Mouse (Mus musculus) lung, postnatal 14 days (tissue): ENCODE measurements at regions not wholly inside any gene's neighbourhood (a gene's known extent, or its start where the extent isn't known, plus 50 kb on each side); places are given as distances from the start of the nearest gene placed in this dataset.

Experiments
- DNase-seq: peaks from one replicate; pipeline ENCODE4 v3.0.0; 2021

GRCm38 (mm10) chr3:52754401-52754800 lies 262.6 kb downstream of the Cog6 start:
- DNase-seq = no peak

GRCm38 (mm10) chr3:52746917-52747316 lies 270.1 kb downstream of the Cog6 start:
- no peak for DNase-seq

GRCm38 (mm10) chr3:52744334-52744733 lies 272.7 kb downstream of the Cog6 start:
- DNase-seq = peak; percentile 60

GRCm38 (mm10) chr3:52740466-52741026 lies 276.5 kb downstream of the Cog6 start:
- no peak for DNase-seq

- no peak for DNase-seq
Observed at GRCm38 (mm10) chr3:52739526-52739925, 277.5 kb downstream of the Cog6 start.

DNA sequence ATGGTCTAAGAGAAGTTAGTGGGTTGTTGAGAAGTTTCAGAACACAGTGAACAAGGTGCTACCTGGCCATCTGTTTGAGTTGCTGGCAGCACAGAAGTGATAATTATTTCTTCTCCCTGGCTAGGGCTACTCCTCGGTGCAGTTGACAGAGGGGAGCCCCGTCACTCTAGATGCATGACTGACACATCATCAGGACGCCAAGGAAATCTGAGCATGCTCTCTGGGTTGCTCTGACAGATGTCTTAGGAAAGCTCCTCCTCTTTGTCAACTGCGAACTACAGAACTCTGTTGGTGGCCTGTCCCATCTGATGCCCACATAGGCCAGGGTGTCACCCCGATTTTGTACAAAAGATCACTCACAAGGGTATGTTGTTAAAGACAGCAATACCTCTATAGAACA lies 278.7 kb downstream of the Cog6 start:
- DNase-seq = no peak

DNA sequence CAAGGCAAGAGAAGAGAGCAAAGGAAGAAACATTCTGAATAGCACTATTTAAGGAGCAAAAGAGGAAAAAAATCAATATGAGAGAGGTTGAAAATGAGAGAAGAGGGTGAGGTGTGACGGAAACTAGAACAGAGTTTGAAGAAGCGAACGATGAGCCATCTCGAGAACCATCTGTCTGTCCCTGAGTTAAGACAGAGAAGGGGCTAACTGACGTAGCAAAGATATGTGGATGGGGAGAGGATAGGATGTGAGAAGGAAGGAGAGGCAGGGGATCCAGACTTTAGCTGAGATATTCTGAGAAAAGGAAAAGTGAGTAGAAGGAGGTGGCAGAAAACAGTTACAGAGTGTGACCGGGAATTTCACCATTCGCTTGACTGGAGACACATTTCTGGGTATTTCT lies 281.1 kb downstream of the Cog6 start:
- no peak for DNase-seq

- no peak for DNase-seq
Observed at GRCm38 (mm10) chr3:52731941-52732340, 285.1 kb downstream of the Cog6 start.

DNA sequence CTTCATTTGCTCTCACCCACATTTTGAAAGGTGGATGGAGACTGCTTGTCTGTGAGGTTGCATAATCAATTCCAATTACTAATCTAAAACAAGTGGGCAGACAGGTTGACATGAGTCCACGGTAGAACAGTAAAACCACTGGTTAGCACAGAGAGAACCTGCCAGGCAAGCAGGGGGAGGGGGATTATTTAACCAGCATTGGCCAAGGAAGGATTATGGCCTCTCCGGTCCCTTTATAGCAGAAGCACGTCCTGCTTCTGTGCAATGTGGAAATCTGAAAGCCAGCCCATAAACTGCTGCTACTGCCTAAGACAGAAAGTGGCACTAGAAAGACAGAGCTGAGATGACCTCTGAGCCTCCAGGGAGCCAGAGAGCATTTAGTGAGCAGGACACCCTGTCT lies 285.5 kb downstream of the Cog6 start:
- no peak for DNase-seq

DNA sequence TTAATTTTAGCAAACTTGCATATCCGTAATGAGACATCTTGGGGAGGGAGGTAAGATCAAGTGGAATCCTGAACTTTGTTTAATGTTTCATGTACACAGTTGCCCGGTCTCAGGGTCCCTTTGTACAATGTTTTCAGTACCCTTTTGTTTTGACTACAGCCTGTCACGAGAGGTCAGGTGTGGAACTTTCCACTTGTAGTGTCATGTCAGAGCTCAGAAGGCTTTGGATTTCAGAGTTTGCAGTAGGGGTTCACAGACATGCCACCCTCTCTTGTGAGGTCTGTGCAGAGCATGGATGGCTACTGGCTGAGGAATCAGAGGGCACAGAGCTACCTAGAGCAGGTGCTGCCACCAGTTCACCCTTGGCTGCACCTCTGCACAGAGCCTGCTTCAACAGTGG lies 287.3 kb downstream of the Cog6 start:
- DNase-seq = no peak

DNA sequence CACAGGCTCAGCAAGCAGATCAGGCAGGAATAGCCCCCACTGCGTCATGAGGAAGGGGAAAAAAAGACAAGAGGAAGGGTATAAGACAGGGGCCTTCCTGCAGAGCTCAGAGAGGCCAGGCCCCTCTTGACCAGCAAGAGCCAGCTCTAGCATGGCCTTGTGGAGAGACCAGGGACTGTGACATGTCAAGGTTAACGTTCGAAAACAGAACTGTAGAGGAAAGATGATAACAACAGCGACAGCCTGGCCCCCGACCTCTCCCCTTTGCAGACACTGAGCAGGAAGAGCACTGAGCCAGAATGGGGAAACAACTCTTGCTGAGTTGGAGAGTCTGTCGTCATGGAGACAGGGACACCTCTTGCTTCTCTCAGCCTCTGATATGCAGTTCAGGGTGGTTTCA lies 288.2 kb downstream of the Cog6 start:
- DNase-seq = no peak

DNA sequence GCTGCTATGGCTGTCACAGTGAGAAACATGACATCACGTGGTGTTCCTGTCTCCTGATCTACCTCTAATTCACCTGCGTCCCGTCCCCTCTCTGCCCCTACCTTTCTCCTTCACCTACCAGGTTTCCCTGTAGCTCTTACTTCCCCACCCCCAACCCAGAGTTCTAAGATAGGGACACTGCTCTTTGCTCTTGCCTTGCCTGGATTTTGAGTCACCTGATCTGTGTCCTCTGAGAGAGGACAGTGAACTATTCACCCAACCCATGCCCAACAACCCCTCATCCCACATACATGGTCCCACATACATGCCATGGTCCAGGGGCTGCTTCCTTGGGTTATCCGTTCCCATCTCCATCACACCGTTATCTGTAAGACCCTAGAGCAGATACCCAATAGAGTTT lies 288.6 kb downstream of the Cog6 start:
- DNase-seq = no peak

- DNase-seq = no peak
Observed at GRCm38 (mm10) chr3:52724354-52724753, 292.7 kb downstream of the Cog6 start.

- DNase-seq = no peak
Observed at GRCm38 (mm10) chr3:52722946-52723345, 294.1 kb downstream of the Cog6 start.

GRCm38 (mm10) chr3:52719181-52719580 lies 297.9 kb downstream of the Cog6 start:
- no peak for DNase-seq

- no peak for DNase-seq
Observed at GRCm38 (mm10) chr3:52717324-52717723, 299.7 kb downstream of the Cog6 start.

DNA sequence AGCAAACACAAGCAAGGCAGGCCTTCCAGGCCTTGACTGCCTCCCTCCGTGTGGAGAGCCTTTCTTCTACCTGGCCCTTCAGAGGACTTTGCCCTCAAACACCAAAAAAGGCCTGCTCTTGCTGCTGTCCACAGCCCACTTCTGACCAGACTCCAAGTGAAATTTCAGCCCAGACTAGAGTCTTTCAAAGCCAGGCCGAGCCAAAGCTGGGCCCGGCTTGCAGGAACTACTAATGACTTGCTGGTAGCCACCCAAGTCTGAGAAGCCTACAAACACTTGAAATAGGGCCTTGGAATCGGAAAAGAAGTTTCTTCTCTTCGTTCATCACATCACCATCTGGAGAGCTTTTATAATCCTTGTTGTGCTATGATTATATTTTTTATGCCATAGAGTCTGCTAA lies 304.9 kb downstream of the Cog6 start:
- no peak for DNase-seq

DNA sequence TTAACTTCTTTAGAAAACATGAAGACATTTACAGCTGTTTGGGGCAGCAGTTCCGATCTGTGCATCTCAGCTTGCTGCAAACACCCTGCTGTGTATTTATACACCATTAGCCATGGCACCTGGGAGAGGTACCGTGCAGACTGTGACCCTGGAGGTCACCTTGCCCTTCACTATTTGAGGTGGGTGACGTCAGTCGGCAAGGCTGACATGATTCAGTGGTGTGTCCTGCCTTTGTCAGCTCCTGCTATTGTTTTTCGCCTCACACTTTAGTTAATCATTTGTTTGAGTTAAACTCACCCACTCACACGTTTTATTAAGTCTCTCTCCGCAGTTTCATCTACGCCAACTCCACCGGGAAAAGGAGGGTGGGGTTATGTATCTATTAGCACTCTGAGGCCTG lies 305.9 kb downstream of the Cog6 start:
- DNase-seq = no peak

DNA sequence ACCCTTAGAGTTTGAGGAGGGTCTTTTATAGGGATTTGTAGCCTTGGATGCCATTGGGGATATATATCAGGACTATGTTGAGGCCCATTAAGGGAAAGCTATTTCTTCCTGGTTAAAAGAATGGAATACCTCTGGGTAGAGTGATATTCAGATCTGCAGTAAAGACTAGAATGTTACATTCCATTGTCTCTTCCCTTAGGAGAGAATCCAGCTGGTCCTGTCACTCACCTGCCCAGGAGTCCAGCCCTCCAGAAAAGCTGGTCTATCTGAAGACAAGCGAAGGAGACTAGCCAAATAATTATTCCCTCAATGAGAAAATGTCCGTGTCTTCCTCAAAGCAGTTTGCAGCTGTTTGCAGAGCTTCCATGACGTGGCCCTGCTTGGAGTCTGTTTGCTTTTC lies 308.3 kb downstream of the Cog6 start:
- DNase-seq = no peak

- peak; percentile 55 for DNase-seq
Observed at GRCm38 (mm10) chr3:52708301-52708700, 308.7 kb downstream of the Cog6 start.

- no peak for DNase-seq
Observed at GRCm38 (mm10) chr3:52706626-52707025, 310.4 kb downstream of the Cog6 start.

- DNase-seq = no peak
Observed at GRCm38 (mm10) chr3:52703751-52704150, 313.3 kb downstream of the Cog6 start.

DNA sequence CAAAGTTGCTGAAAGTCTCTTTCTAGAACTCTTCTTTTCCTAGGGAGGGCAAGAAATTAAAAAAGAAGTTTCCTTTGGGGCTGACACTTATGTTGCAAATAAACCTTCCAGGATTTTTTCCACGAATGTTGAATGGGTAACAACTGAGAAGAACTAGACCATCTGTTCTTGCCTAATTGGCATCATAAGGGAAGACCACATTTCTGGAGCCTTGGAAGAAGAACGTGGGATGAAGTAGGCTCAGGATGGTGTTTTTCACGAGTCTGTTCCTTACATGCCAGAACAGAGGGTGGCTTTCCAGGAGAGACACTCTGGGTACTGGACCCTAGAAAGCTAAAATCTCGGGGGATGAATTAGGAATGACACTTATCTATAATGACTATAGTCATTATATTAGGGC lies 314.1 kb downstream of the Cog6 start:
- no peak for DNase-seq

GRCm38 (mm10) chr3:52701601-52702000 lies 315.4 kb downstream of the Cog6 start:
- DNase-seq = no peak

- no peak for DNase-seq
Observed at GRCm38 (mm10) chr3:52693813-52694212, 323.2 kb downstream of the Cog6 start.
